Mouse (Mus musculus) E14TG2a.4 (cell line): ENCODE data around the gene Cttnbp2.

ENCODE experiments used
- CTCF ChIP-seq: conservative IDR thresholded peaks from 2 replicates; pipeline ENCODE4 v1.5.1; 2014; ENCODE audit warnings: low read length
- NANOG ChIP-seq: IDR thresholded peaks from 2 replicates; pipeline ENCODE4 v1.6.1; 2014; ENCODE audit warnings: borderline replicate concordance, low read length, mixed read lengths

- TF ChIP-seq CTCF (no peak), NANOG (no peak)
These were observed 67.7 kb downstream of the Cttnbp2 start for GRCm38 (mm10) chr6:18446917-18447316.
